Mouse (Mus musculus): ENCODE measurements around the gene Itpr2. TPM values are rescaled to one million over a fixed set of nuclear protein-coding genes. Genes with fewer than 3 reads are reported as not detected.

Itpr2 gene
- polyA plus RNA-seq, 1 experiment, result 16.6 TPM

GRCm38 (mm10) chr6:146110832-146111741 lies 390.9 kb downstream of the Itpr2 start:
- DNase-seq (ENCODE audit: low read depth), result no peak

DNA sequence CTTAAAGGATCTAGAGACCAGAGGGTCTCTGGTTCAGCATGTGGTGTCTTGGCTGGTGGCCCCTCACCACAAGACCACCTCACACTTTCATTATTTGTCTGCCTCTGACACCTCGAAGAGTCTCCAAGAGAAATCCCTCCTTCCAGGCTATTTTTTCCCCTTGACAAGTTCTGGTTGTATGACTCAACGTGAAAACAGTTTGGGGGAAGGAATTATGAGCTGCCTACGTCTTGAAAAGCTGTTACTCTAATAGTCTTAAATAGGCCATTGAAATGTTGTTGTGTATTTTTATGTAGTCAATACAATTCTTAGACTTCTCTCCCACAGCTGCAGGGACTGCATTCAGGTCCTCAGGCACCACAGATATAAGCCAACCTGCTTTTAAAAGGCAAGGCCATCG lies 391.6 kb downstream of the Itpr2 start:
- no peak for DNase-seq (ENCODE audit: low read depth)

GRCm38 (mm10) chr6:146108695-146109094 lies 393.3 kb downstream of the Itpr2 start:
- DNase-seq (ENCODE audit: low read depth), result no peak

DNA sequence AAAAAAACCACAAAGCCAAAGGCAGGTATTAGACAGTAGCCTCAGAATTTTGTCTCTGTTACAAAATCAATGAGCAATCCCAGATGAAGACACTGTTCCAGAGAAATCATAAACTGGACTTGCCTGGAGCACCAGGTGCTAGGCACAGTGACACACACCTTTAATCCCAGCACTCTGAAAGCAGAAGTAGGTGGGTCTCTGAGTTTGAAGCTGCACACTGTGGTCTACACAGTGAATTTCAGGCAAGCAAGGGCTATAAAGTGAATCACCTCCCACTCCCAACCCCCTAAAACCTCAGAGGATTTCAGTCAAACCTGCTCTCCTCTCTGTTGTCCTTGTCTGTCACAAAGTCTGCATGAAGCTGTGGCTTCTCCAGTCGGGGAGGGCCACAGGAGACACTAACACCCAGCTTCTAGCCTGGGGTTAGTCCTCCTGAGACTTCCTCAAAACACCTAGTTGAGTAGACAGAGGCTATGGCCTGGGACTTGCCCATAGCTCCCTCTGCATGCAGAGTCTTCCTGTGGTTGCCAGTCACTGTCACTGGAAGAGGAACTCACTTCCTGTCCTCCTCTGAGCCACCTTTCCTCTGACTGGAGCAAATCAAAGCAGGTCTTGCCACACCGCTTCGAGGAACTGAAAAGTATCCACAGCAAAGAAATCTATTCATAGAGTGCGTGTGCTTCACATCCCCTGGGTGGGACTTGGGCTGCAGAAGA lies 394.7 kb downstream of the Itpr2 start:
- no peak for DNase-seq (ENCODE audit: low read depth)

GRCm38 (mm10) chr6:146083056-146083961 lies 418.7 kb downstream of the Itpr2 start:
- DNase-seq (ENCODE audit: low read depth), result peak; percentile 34

- no peak for DNase-seq (ENCODE audit: low read depth)
These were observed 419.5 kb downstream of the Itpr2 start for GRCm38 (mm10) chr6:146082476-146082875.

DNA sequence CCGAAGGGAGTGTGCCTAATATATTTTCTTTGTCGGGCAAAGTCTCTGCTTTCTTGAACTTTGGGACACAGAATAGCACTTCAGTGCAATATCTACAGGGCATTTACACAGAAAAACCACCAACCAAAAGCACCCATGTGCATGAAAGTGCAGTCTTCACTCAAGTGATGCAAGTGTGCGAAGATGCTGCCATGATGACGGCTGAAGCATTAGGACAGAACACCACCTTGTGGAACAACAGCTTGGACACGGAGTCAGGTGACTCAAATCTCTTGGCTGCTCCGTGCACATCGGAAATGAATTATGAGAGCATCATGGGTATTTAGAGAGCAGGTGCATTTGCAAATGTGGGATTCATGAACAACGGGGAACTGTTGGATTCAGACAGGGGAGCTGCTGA lies 420.4 kb downstream of the Itpr2 start:
- DNase-seq (ENCODE audit: low read depth), result no peak

DNA sequence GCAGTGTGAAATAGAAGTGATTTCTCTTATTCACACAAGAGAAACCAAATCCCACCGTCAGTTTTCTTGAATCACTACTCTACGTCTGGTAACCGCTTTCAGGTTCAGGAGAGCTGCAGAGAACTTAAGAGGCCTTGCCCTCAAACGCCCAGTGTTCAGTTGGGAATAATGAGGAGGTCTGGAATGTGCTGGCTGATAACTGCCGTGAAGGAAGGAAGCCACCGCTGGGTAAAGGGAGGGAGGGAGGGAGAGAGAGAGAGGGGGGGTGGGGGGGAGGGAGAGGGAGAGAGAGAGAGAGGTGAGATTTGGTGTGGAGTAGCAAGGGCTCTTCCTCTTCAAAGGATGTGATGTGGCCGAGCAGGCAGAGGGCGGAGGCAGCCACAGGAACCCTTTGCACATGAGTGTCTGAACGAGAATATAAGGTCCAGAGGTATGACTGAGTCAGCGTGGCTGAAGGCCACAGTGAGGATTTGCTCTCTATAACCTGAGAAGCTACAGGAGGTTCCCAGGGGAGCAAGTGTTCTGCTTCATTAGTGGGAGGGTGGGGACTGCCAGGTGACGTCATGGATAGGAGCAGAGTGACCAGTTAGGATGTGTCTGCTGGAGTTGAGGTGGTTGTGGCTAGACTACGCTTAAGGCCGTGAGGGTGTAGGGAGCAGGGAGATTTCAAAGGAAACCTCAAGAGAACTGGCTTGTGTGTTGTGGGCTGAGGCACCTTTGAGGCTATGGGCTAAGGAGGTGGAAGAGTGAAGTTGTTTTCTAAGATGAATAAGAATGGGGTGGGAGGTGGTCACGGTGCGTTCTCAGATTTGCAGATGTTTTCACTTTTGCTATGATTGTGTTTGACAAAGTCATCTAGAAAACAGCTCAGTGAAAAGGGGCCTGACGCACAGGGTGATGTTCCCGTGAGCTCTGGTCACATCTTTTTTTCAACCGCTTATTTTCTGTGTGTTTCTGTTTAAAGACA lies 421.2 kb downstream of the Itpr2 start:
- DNase-seq (ENCODE audit: low read depth), result no peak

- DNase-seq (ENCODE audit: low read depth), result no peak
These were observed 422.1 kb downstream of the Itpr2 start for GRCm38 (mm10) chr6:146079734-146080443.

DNA sequence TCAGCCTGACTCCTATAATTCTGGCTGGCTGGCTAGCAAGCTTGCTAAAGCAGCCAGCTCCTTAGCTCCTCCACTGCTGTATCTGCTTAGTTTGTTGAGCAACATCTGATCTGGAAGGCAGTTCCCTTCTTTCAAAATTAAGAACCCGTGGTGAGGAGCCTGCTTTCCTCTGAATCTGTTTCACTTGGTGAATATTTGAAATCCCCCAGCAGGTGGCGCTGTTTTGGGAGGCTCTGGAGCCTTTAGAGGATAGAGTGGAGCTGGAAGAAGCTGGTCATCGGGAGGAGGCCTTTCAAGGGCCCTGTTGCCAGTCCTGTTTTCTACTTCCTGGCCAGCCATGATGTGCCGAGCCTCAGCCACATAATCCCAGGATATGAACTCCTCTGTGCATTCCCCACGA lies 422.8 kb downstream of the Itpr2 start:
- DNase-seq (ENCODE audit: low read depth), result peak; percentile 82

DNA sequence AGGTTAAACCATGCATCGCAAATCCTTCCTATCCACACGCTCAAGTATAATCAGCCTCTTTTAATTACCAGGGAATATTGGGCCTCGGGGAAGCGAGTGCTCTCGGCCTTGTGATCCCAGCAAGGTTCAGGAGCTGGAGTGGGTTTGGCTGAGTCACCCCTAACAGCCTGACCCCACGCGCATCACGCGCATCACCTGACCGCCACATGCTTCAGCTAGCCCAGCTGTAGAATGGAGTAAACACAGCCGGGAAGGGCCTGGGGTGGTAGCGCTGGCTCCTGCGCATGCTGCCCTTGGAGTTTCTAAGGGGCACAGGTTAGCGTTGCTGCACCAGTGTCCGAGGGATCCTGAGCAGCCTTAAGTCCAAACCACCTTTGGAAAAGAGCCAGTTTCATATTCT lies 423.9 kb downstream of the Itpr2 start:
- no peak for DNase-seq (ENCODE audit: low read depth)

- no peak for DNase-seq (ENCODE audit: low read depth)
These were observed 424.7 kb downstream of the Itpr2 start for GRCm38 (mm10) chr6:146077124-146077889.

GRCm38 (mm10) chr6:146072842-146073241 lies 429.2 kb downstream of the Itpr2 start:
- DNase-seq (ENCODE audit: low read depth), result no peak

DNA sequence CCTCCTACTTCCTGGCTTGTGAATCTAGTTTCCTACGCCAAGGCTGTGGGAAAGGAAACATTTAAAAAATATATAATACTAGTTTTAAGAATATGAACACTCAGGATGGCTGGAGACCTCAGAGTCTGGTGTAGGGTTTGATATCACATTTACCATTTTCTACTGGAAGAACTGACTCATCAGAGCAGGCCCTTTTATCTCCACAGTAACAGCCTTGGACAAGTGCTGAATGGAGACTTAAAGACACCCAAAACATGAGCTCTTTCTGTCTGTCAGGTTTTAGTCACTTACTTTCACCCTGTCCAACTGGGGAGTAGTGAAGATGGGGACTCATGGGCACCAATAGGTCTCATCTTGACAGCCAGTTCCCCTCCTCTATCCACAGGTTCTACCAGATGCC lies 430.1 kb downstream of the Itpr2 start:
- no peak for DNase-seq (ENCODE audit: low read depth)

Other genes with a start within 250 kb of the Itpr2 start
- 78.5 and 81.3 TPM in 2 replicates for gene Fgfr1op2, start 75.0 kb upstream of the Itpr2 start, polyA plus RNA-seq (2012; rRNA removed)
- gene Ints13, start 75.6 kb upstream of the Itpr2 start, polyA plus RNA-seq (2012; rRNA removed), result 15.9 and 18.6 TPM in 2 replicates
- gene Med21, start 140.3 kb upstream of the Itpr2 start, polyA plus RNA-seq (2012; rRNA removed), result 28.1 and 41.1 TPM in 2 replicates
- gene Tm7sf3, start 140.6 kb upstream of the Itpr2 start, polyA plus RNA-seq (2012; rRNA removed), result 21.6 and 38.0 TPM in 2 replicates
- gene Stk38l, start 222.8 kb upstream of the Itpr2 start, polyA plus RNA-seq (2012; rRNA removed), result 5.7 and 7.4 TPM in 2 replicates